Mouse (Mus musculus) heart, embryonic 12.5 days (tissue): ENCODE data around the gene Larp1. TPM values are rescaled to one million over a fixed set of nuclear protein-coding genes. Genes with fewer than 3 reads are reported as not detected.
"Not testable (repeated sequence)": the region's sequence is repeated elsewhere in the genome, so short reads cannot be mapped to it uniquely, and the experiment has no call there.

Experiments used
- ATAC-seq: fragments of 200-750 bp; cut with Nextera tagmentation; 2 replicates; pipeline ENCODE4 v1.8.0; 2017; ENCODE audit warnings: moderate TSS enrichment, moderate library complexity; ENCODE audit not compliant: insufficient number of reproducible peaks, low FRiP score
- H3K27ac ChIP-seq: fragments of 300-500 bp; sonication (generic); 2 replicates; pipeline ENCODE4 v1.5.1; 2016; ENCODE audit warnings: mild to moderate bottlenecking, moderate library complexity; ENCODE audit not compliant: poor library complexity, severe bottlenecking
- H3K27me3 ChIP-seq: fragments of 300-500 bp; sonication (generic); replicated peaks from 2 replicates; pipeline ENCODE4 v1.6.1; 2016; ENCODE audit warnings: mild to moderate bottlenecking, moderate library complexity
- H3K36me3 ChIP-seq: fragments of 300-500 bp; sonication (generic); 2 replicates; pipeline ENCODE4 v1.6.1; 2016; ENCODE audit warnings: mild to moderate bottlenecking, moderate library complexity
- H3K4me1 ChIP-seq: fragments of 300-500 bp; sonication (generic); replicated peaks from 2 replicates; pipeline ENCODE4 v1.6.1; 2016; ENCODE audit warnings: mild to moderate bottlenecking
- H3K4me2 ChIP-seq: fragments of 300-500 bp; sonication (generic); 2 replicates; pipeline ENCODE4 v1.6.1; 2016; ENCODE audit warnings: mild to moderate bottlenecking, moderate library complexity
- H3K4me3 ChIP-seq: fragments of 300-500 bp; sonication (generic); 2 replicates; pipeline ENCODE4 v1.5.1; 2016; ENCODE audit warnings: mild to moderate bottlenecking
- H3K9ac ChIP-seq: fragments of 300-500 bp; sonication (generic); 2 replicates; pipeline ENCODE4 v1.6.1; 2016; ENCODE audit warnings: mild to moderate bottlenecking, moderate library complexity
- H3K9me3 ChIP-seq: fragments of 300-500 bp; sonication (generic); replicated peaks from 2 replicates; pipeline ENCODE4 v1.6.1; 2016; ENCODE audit warnings: mild to moderate bottlenecking, moderate library complexity
- WGBS: fragments of 180-500 bp; shearing (Covaris S2); methylation state at CpG from one replicate; pipeline ENCODE4 v1.1.7; 2016; 5-methylcytosine and 5-hydroxymethylcytosine counted together
- polyA plus RNA-seq: library from polyadenylated mRNA; unstranded; fragments of >200 nt; fragmentation: Nextera tagmentation; extraction: Ambion mirVana; gene quantifications from 2 replicates; pipeline ENCODE4 v1.2.1, GENCODE M21; 2016

The Larp1 gene
- polyA plus RNA-seq, 1 experiment from 2014 or later = 18.3 TPM

GRCm38 (mm10) chr11:58026860-58027259 lies 18.0 kb downstream of the Larp1 start:
- Histone ChIP-seq H3K4me3 (no peak overlapping the region), H3K36me3 (no peaks in the 10 kb centered on the region), H3K27ac (no peak overlapping the region), H3K4me1 (peaks cover 65% of the 10 kb centered on the region), H3K27me3 (no peaks in the 10 kb centered on the region), H3K9me3 (no peaks in the 10 kb centered on the region), H3K9ac (no peak overlapping the region), H3K4me2 (no peak overlapping the region)
- WGBS = 61% methylated on average over 1 of the region's 1 CpGs
- no peak for ATAC-seq

- H3K4me2 ChIP-seq = no peak overlapping the region
- H3K36me3 ChIP-seq = no peaks in the 10 kb centered on the region
- no peak overlapping the region for H3K4me3 ChIP-seq
- ATAC-seq = no peak
- H3K27me3 ChIP-seq = no peaks in the 10 kb centered on the region
- no peak overlapping the region for H3K27ac ChIP-seq
- peaks cover 80% of the 10 kb centered on the region for H3K4me1 ChIP-seq
- 83% methylated on average over 1 of the region's 1 CpGs for WGBS
- H3K9ac ChIP-seq = no peak overlapping the region
- H3K9me3 ChIP-seq = no peaks in the 10 kb centered on the region
Measured at GRCm38 (mm10) chr11:58028981-58029380, 20.1 kb downstream of the Larp1 start.

- Histone ChIP-seq H3K4me2 (no peak overlapping the region), H3K4me1 (peaks cover 80% of the 10 kb centered on the region), H3K9me3 (no peaks in the 10 kb centered on the region), H3K27me3 (no peaks in the 10 kb centered on the region), H3K4me3 (no peak overlapping the region), H3K27ac (no peak overlapping the region), H3K9ac (no peak overlapping the region), H3K36me3 (no peaks in the 10 kb centered on the region)
- no peak for ATAC-seq
- WGBS = 79% methylated on average over 2 of the region's 2 CpGs
Measured at GRCm38 (mm10) chr11:58029869-58030268, 21.0 kb downstream of the Larp1 start.

- no peak for ATAC-seq
- no peaks in the 10 kb centered on the region for H3K27me3 ChIP-seq
- H3K9me3 ChIP-seq = no peaks in the 10 kb centered on the region
- no peak overlapping the region for H3K9ac ChIP-seq
- H3K4me3 ChIP-seq = no peak overlapping the region
- no peaks in the 10 kb centered on the region for H3K36me3 ChIP-seq
- H3K4me2 ChIP-seq = no peak overlapping the region
- H3K4me1 ChIP-seq = peaks cover 81% of the 10 kb centered on the region
- H3K27ac ChIP-seq = no peak overlapping the region
- 75% methylated on average over 6 of the region's 6 CpGs for WGBS
Measured at GRCm38 (mm10) chr11:58031176-58031575, 22.3 kb downstream of the Larp1 start.

GRCm38 (mm10) chr11:58033635-58034034 lies 24.8 kb downstream of the Larp1 start:
- H3K9me3 ChIP-seq = no peaks in the 10 kb centered on the region
- peak overlapping the region; percentile 37; the same call in 1 of the 2 replicates for H3K4me2 ChIP-seq
- 35% methylated on average over 3 of the region's 3 CpGs for WGBS
- ATAC-seq = peak; percentile 72
- no peak overlapping the region for H3K9ac ChIP-seq
- no peaks in the 10 kb centered on the region for H3K36me3 ChIP-seq
- H3K4me1 ChIP-seq = peaks cover 86% of the 10 kb centered on the region
- peak overlapping the region; percentile 75 for H3K27ac ChIP-seq
- H3K27me3 ChIP-seq = no peaks in the 10 kb centered on the region
- no peak overlapping the region for H3K4me3 ChIP-seq

GRCm38 (mm10) chr11:58039027-58039426 lies 30.2 kb downstream of the Larp1 start:
- Histone ChIP-seq H3K4me1 (peaks cover 71% of the 10 kb centered on the region), H3K27me3 (no peaks in the 10 kb centered on the region), H3K9me3 (no peaks in the 10 kb centered on the region), H3K36me3 (peaks cover 27% of the 10 kb centered on the region), H3K4me3 (no peak overlapping the region), H3K4me2 (no peak overlapping the region), H3K9ac (no peak overlapping the region), H3K27ac (no peak overlapping the region)
- ATAC-seq = no peak
- 57% methylated on average over 1 of the region's 1 CpGs for WGBS

- WGBS = 69% methylated on average over 5 of the region's 5 CpGs
Measured at GRCm38 (mm10) chr11:58042861-58043431, 34.1 kb downstream of the Larp1 start.

GRCm38 (mm10) chr11:58046438-58046837 lies 37.6 kb downstream of the Larp1 start:
- Histone ChIP-seq H3K9me3 (no peaks in the 10 kb centered on the region), H3K4me1 (peaks cover 20% of the 10 kb centered on the region), H3K4me2 (no peak overlapping the region), H3K27ac (no peak overlapping the region), H3K4me3 (no peak overlapping the region), H3K27me3 (no peaks in the 10 kb centered on the region), H3K9ac (no peak overlapping the region), H3K36me3 (peaks cover 78% of the 10 kb centered on the region)
- ATAC-seq = no peak
- 80% methylated on average over 4 of the region's 4 CpGs for WGBS

More at GRCm38 (mm10) chr11:58042861-58043431, 34.1 kb downstream of the Larp1 start:
- Histone ChIP-seq H3K36me3 (peaks cover 45% of the 10 kb centered on the region), H3K27ac (no peak overlapping the region), H3K4me1 (peaks cover 37% of the 10 kb centered on the region), H3K9ac (no peak overlapping the region), H3K4me3 (no peak overlapping the region), H3K9me3 (no peaks in the 10 kb centered on the region), H3K27me3 (no peaks in the 10 kb centered on the region), H3K4me2 (no peak overlapping the region)
- no peak for ATAC-seq

- no peak overlapping the region for H3K9ac ChIP-seq
- H3K36me3 ChIP-seq = peaks cover 85% of the 10 kb centered on the region
- no peak overlapping the region for H3K27ac ChIP-seq
- no peak overlapping the region for H3K4me3 ChIP-seq
- H3K4me2 ChIP-seq = no peak overlapping the region
- no peaks in the 10 kb centered on the region for H3K27me3 ChIP-seq
- no peak for ATAC-seq
- 63% methylated on average over 6 of the region's 6 CpGs for WGBS
- H3K4me1 ChIP-seq = no peaks in the 10 kb centered on the region
- H3K9me3 ChIP-seq = 0 out of 2 replicates have a peak, but pooled peaks cover 3% of the 10 kb centered on the region
Measured at GRCm38 (mm10) chr11:58057455-58057854, 48.6 kb downstream of the Larp1 start.

- not testable (repeated sequence) for H3K27ac ChIP-seq, H3K9ac ChIP-seq, H3K4me1 ChIP-seq, H3K4me2 ChIP-seq, H3K4me3 ChIP-seq, H3K9me3 ChIP-seq, H3K27me3 ChIP-seq
- peaks cover 67% of the 10 kb centered on the region for H3K36me3 ChIP-seq
- 94% methylated on average over 7 of the region's 7 CpGs for WGBS
- peak; percentile 44 for ATAC-seq
Measured at GRCm38 (mm10) chr11:58059752-58060151, 50.9 kb downstream of the Larp1 start.

- H3K4me2 ChIP-seq, H3K27me3 ChIP-seq, H3K27ac ChIP-seq, ATAC-seq, H3K4me3 ChIP-seq, H3K9ac ChIP-seq, H3K9me3 ChIP-seq, H3K4me1 ChIP-seq: not testable (repeated sequence)
- 93% methylated on average over 4 of the region's 4 CpGs for WGBS
- peaks cover 52% of the 10 kb centered on the region for H3K36me3 ChIP-seq
Measured at GRCm38 (mm10) chr11:58061218-58061617, 52.4 kb downstream of the Larp1 start.

- Histone ChIP-seq H3K4me3 (no peak overlapping the region), H3K4me2 (no peak overlapping the region), H3K4me1 (no peaks in the 10 kb centered on the region), H3K36me3 (peaks cover 40% of the 10 kb centered on the region), H3K9ac (no peak overlapping the region), H3K9me3 (no peaks in the 10 kb centered on the region), H3K27ac (no peak overlapping the region), H3K27me3 (no peaks in the 10 kb centered on the region)
- 85% methylated on average over 4 of the region's 4 CpGs for WGBS
- ATAC-seq = no peak
Measured at GRCm38 (mm10) chr11:58062586-58062985, 53.7 kb downstream of the Larp1 start.
